Mouse (Mus musculus): ENCODE data around the gene Ang5. TPM values are rescaled to one million over a fixed set of nuclear protein-coding genes. Genes with fewer than 3 reads are reported as not detected.

Gene Ang5
- polyA plus RNA-seq, 1 experiment from 2014 or later, result not detected

Other genes starting within 250 kb of the Ang5 start
- not detected in 2 replicates for gene Gm16506, start 229.6 kb upstream of the Ang5 start, polyA plus RNA-seq (2014; fragmentation: Nextera tagmentation; extraction: Ambion mirVana)
- not detected in 2 replicates for gene Gm6526, start 209.2 kb upstream of the Ang5 start, polyA plus RNA-seq (2014; fragmentation: Nextera tagmentation; extraction: Ambion mirVana)
- gene Gm8180, start 172.3 kb upstream of the Ang5 start, polyA plus RNA-seq (2014; fragmentation: Nextera tagmentation; extraction: Ambion mirVana), result not detected in 2 replicates
- gene Ear1, start 81.6 kb upstream of the Ang5 start, polyA plus RNA-seq (2014; fragmentation: Nextera tagmentation; extraction: Ambion mirVana), result not detected in 2 replicates
- not detected in 2 replicates for gene Ear10, start 33.5 kb upstream of the Ang5 start, polyA plus RNA-seq (2014; fragmentation: Nextera tagmentation; extraction: Ambion mirVana)
- gene Gm8113, start 31.7 kb upstream of the Ang5 start, polyA plus RNA-seq (2014; fragmentation: Nextera tagmentation; extraction: Ambion mirVana), result 27.4 and 27.7 TPM in 2 replicates
- gene Ang6, start 45.2 kb downstream of the Ang5 start, polyA plus RNA-seq (2014; fragmentation: Nextera tagmentation; extraction: Ambion mirVana), result not detected in 2 replicates
- not detected in 2 replicates for gene Ear2, start 145.6 kb downstream of the Ang5 start, polyA plus RNA-seq (2014; fragmentation: Nextera tagmentation; extraction: Ambion mirVana)
- not detected in 2 replicates for gene Gm3327, start 166.8 kb downstream of the Ang5 start, polyA plus RNA-seq (2014; fragmentation: Nextera tagmentation; extraction: Ambion mirVana)
- not detected in 2 replicates for gene Gm8212, start 240.6 kb downstream of the Ang5 start, polyA plus RNA-seq (2014; fragmentation: Nextera tagmentation; extraction: Ambion mirVana)